Mouse (Mus musculus) right cerebral cortex, postnatal 36 days (tissue): ENCODE data around the gene Lingo1.
A peak's percentile ranks its signal among the peaks of the same experiment; 100 is the strongest.

Experiments used
- DNase-seq, 2 experiments: peaks; one replicate each; pipeline ENCODE4 v3.0.0; 2022; ENCODE audit warnings: low spot score in 2 of 2, mixed read lengths in 1 of 2

Gene Lingo1

DNA sequence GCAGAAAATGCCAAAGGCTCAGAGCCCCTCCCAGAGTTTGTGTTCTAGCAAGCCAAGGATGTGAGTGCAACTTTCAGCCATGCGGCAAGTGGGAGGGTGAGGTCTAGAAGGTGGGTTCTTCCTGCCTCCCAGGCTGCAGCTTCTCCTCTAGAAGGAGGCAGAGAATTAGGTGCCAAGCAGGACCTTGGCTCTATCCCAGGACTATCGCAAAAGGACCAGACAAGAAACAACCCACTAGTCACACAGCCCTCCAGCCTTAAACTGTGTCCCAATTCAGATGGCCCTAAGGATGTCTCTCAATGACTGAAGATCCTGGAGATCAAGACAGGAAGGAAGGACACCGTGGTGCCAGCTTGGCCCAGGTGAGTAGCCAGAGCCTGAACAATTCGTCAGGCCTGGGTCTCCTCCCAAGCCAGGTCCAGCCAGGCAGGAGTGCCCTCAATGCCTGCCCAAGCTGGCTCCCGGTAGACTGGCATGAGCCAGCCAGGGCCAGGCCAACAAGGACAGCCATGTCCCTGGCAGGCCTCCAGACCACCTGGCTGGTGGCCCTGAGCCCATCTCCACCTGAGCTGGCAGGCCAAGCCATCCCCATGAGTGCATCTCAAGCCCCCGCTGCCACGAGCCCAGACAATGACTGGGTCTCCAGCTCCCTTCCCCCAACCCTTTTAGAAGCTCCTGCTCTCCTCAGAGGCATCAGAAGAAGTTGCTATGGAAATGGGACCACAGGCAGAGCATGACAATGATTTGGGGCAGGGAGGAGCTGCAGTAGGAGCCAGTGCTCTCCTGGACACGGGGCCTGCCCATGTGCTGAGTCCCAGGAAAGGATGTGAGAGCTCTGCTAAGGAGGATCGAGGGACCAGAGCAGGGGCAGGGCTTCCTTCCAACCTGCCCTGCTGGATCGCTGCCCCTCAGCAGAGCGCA, 19.1 kb downstream of the Lingo1 start:
- peak in 1 of 2 experiments; percentile 31 for DNase-seq

DNA sequence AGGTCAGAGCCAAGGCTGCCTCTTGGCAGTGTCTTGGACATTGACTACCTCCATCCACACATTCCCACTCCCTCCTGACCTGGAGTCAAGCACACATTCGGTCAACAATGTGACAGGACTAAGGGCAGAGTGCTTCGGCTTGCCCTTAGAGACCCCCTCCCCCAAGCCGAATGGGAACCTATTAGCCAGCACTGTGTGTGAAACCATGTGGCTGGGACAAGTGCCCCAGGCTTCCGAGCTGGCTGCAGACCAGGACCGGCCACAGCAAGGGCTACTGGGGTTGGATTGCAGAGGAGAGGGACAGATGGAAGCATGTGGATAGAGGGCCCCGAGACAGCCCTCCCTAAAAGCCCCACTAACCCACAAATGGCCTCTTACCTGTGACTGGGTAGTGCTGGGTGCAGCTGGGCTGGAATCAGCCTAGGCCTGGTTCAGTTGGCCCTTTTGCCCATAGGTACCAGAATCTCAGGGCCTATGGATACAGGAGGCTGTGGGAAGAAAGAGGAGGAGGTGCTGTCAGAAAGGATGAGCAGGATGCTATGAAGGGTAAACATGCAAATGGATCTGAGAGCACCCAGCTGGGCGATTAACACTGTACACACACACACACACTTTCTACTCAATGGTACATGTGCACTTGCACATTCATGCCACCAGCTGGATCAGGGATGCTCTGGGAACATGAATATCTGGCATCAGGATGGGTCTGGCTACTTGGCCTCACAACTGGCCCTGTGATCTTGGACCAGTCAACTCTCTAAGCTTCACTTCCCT, 20.9 kb downstream of the Lingo1 start:
- DNase-seq: no peak

DNA sequence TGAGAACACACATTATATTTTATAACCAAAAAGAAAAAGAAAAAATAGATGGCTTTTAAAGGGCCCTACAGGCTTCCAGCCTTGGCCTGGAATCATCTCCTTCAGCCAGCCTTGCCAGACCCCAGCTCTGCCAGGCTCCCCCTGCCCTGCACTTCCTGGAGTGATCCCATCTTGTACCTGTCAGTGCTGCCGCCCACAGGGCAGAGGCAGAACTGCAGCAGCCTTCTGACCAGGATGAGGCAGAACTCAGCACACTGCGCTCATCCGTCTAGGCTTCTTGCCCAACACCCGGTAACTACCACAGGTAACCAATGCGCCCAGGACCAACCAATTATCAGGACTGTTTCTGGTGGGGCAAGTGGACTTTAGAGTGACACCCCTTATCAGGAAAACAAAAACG, 22.0 kb downstream of the Lingo1 start:
- peak; percentile 43 to 46 for DNase-seq

DNA sequence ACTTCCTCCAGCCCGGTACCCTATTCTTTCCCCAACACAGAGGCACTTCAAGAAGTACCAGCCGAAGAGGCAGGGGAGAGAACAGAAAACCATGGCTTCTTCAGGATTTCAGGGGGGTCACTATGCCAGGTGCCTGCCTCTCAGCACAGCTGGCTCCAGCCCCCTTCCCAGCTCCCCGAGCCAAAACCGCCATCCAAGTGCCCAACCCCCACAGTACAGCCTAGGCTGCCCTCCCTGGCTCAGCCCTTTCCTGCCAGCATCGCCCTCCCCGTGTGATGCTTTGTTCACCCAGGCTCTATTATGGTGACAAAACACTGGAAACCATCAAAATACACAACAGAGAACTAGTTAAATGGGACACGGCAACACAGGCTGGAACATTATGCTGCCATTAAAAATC, 22.6 kb downstream of the Lingo1 start:
- no peak for DNase-seq

DNA sequence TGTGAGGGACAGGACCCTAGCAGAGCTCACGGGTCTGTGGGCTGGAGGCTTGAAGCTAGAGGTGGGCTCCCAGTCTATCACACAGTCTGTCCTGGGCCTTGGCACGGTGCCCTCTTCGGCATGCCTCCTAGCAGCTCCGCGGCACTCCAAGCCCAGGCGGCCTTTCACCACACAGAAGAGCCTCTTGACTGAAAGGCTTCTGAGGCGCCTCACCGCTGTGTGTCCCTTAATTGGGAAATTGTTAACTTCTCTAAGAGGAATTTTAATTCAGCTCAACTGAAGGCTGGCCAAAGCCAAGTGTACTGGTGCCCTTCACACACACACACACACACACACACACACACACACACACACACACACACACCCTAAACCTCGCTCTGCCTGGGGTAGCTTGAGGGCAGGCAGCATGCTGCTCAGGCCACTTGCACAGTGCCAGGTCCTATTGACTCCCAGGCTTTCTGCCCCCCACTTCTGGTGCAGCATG, 28.6 kb downstream of the Lingo1 start:
- no peak for DNase-seq

DNA sequence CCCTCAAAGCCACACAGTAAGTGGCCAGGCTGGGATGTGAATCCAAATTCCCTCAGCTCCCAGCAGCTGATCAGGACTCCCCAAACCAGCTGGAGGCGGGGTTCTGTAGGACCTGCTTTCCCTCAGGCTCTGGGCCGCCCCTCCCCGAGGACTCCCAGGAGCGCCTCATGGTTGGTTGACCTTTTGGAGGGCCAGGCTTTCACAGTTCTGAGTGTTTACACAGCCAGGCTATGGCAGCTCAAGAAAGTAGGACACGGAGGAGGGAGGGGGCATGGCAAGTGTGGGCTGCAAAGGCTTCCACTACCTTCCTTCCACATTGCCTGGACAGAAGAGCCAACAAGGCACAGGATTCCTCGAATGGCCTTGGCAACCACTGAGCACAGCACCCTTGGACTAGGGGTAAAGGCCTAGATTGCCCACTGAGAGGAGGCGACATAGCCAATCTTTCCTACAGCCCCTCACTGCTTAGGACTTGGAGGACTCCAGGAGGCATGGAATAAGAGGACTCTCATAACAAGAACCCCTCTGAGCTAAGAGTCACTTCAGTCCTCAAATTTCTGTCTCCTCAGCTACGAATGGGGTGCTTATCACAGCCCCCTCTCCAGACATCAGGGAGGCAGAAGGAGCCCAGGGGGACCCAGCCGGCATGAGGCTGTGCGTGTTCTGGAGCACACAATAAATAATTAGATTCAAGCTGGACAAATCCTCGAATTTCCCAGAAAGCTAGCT, 29.5 kb downstream of the Lingo1 start:
- DNase-seq: no peak

DNA sequence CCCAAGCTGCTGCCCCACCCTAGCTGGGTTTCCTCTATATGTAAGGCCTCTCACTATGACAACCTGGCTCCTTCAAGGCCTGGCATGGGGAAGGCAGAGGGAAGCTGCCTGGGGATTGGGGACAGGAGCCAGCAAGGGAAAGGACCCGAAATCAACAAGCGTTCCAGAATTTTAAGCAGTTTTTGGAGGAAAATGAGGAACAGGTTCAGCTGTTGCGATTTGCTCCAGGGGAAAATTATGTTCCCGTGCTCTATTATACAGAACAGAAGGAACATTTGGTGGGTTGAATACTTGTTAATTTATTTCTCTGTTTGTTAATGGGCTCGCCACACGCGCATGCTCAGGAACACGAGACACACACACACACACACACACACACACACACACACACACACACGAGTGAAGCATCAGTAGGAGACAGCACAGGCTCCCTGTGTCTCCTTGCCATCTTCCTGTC, 34.1 kb downstream of the Lingo1 start:
- DNase-seq: no peak

DNA sequence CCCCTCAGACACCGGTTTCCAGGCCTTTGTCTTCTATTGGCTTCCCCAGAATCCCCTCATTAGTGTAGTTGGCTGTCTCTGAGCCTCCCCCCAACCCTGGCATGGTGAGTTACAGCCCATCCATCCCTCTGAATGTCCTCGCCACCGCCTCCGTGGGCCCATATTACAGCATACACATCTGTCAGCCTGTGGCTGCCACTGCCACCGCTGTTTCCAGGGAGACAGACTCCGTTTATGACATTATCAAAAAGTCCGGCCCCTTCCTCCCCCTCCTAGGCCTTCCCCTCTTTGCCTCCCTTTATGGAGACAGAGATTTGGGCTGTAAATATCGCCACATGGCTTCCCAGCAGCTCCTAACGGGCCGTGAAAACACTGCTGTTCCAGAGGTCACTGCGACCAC, 38.5 kb downstream of the Lingo1 start:
- no peak for DNase-seq

DNA sequence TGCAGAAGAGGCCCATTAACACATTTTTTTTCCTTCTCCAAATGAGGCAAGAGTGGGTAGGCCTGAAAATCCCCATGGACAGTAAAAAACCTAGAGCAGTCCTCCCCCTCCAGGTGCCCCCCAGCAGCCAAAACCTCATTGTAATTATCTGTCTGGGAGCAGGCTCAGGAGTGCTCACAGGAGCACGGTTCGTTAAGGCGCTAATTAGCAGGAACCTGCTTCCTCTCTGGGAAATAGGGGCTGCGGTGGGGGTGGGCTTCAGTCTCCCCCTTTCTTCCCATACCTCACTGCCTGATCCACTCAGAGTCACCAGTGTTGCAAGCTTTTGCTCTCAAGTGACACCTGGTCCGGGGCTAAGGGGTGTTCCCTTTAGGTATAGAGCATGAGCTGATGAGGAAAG, 41.1 kb downstream of the Lingo1 start:
- DNase-seq: no peak

DNA sequence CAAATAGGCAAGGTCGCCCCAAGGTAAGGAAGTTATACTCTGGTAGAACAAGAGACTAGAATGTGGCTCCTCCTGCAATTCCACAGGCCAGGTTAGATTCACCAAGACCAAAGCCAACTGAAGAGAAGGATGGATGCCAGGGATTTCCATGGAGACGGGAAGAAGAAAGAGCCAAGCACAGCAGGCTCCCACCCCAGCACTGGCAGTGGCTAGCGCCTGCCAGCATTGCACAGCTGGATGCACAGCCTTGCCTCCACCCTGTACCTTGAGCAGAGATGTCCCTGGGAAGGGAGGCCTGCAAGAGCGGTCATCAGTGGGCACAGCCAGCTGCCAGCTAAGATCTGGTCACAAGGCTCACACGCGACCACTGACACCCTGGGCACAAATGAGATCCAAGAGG, 42.9 kb downstream of the Lingo1 start:
- DNase-seq: no peak

DNA sequence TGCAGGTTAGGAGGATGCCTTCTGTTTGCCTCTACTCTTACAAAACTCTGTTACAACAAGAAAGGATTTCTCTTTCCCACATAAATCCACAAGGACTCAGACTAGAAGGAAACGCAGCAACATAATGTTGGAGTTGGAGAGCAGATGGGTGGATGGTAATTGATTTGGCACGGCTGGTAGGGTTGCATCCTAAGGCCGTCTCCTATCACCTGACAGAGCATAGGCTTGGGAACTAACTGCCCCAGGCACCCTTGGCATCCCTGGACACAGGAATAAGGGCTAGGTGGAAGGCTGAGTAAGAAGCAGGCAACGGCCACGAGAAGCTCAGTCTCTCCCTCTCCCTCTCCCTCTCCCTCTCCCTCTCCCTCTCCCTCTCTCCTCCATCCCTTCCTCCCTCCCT, 48.2 kb downstream of the Lingo1 start:
- DNase-seq: no peak

DNA sequence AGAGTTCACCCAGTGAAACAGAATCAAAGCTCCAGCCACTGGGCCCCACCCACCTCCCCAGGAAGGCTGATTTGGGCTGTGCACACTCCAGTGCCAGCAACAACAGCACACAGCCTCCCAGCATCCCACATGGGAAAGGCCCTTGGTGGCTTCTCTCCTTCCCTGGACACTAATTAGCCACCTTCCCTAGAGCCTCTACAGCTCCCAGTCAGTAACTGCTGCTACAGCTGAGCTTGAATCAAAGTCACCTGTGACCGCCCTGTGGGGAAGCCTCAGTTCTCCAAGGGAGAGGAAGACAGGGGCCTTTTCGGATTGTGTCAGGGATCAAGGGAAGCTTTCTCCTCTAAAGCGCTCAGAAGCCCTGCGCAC, 49.4 kb downstream of the Lingo1 start:
- no peak for DNase-seq

DNA sequence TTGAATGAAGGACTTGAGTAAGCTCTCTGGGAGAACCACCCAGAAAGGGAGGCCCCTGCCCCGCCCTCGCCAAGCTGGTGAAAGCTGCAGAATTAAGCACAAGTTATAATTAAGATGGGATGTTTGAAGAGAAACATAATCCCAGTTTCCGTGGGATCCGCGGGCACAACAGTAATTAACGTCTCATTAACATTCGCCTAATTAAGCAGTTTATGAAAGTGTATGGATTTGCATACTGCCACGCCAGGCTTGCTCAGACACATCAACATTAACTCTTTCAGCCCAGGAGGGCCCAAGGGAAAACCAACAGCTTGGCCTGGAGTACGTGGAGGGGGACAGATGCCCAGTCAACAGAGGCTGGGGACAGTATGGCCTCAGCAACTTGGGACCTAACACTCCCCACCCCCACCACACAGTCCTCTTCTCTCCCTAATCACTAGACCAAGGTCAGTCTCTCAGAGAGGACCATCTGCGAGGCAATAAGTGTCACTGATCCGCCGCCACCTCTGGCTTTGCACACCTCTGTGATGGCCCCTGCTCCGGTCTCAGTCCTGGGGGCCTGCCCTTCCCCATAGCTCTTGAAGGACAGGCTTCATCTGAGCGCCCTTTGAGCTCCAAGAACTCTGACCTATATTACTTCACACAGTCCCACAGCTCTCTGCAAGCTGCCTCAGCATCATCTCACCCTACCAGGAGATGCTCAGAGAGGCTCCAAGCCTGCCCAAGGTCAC, 49.9 kb downstream of the Lingo1 start:
- no peak for DNase-seq

DNA sequence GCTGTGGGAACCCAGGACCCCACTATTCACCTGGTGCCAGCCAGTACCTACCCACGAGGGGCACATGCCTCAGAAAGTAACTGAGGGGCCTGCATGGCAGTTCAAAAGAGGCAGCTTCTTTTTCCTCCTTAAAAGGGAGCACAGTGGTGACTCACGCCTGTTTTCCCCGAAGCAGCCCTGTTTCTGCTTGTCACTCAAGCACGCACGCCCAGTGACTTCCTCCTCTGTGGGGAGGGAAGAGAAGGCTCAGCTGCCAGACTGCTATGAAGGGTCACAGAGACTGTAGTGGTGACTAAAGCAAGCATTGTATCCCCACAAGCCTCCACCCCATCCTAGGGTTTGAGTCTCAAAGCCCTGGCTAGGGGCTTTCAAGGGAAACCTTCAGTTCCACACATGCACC, 51.9 kb downstream of the Lingo1 start:
- DNase-seq: no peak

DNA sequence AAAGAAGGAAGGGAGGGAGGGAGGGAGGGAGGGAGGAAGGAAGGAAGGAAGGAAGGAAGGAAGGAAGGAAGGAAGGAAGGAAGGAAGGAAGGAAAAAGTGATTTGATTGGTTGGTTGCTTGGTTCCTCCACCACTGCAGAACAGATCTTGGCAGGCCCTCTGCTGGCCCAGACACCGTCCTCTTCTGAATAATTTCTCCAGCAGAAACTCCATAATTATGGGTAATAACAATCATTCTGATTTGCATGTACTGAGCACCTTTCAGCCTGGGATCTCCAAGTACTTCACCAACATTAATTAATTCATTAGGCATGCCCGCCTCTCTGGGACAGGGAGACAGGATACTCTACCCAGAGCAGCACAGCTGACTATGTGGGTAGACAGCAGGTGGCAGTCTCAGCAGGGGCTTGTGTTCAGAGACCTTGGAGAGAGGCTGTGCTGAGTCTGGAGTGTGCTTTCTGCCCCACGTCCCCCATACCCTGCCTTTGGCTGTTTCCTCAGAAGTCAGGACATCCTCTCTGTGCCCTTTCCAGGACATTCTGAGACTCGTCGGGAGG, 57.0 kb downstream of the Lingo1 start:
- no peak for DNase-seq

DNA sequence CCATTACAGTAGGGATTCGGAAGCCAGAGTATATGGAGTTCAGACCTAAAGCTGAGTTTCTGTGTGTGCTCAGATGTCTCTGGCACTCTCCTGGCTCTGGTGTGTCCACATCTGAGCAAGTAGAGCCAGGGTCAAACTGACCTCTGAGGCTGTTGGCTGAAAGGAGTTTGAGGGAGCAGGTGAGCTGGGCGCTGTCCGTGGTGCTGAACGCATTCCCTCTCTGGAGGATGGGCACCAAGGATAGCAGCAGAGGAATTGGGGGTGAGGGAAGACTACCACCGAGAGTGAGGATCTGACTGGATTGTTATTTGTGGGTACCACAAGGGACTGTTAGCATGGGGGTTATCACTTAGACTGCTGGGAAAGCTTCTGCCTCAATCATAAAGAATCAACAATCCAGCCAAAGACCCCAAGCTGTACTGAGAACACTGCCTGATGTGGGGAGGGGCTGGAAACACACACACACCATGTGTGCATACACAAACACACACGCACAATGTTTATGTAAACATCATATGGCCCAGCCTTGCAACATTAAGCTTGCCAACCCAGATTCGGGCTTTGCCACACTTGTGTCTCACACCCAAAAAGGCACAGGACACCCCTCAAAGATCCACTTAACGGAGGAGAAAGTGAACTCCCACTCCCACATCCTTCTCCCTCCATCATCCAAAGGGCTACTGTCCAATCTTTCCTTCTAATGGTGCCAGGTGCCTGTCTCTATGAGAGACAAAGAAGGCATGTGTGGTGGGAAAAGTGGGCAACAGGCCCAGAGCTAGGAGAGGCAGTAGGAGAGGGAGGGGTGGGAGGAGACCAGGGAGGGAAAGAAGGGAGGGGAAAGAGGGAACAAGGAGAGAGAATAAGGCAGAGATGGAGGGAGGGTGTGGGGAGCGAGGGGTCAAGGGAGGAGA, 57.8 kb downstream of the Lingo1 start:
- DNase-seq: no peak

DNA sequence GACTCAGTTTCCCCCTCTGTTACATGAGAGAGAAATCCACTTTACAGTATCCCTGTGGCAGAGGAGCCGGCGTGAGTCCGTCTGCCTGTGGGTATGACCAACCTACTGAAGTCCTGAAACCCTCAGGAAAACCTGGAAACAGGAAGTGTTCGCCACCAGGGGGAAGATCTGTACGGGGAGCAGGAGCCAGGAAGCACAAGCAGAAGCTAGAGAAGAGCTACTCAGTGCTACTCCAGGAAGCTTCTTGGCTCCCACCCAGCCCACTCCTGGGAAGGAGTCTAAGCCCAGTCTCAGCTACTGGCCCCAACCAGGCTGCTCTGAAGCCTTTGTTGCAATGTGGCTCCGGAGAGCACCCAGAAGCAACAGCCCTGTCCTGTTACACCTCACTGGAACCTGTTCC, 61.9 kb downstream of the Lingo1 start:
- no peak for DNase-seq

DNA sequence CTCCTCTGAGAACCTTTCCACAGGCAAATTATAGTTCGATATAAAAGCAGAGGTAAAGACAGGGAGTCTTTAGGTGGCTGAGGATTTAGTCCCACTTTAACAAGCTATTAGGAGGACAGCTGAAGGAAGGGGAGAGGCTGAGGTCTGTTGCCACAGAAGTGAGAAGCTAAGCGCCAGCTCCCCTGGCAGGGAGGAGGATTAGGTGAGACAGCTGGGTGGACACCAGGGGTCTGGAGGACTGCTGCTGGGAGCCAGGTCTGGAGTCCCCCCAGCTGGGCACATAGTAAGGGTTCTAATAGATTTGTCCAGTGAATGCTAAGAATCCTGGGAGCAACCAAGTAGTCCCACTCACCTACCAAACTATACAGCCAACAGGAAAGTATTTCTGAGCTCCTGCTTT, 65.3 kb downstream of the Lingo1 start:
- DNase-seq: no peak

DNA sequence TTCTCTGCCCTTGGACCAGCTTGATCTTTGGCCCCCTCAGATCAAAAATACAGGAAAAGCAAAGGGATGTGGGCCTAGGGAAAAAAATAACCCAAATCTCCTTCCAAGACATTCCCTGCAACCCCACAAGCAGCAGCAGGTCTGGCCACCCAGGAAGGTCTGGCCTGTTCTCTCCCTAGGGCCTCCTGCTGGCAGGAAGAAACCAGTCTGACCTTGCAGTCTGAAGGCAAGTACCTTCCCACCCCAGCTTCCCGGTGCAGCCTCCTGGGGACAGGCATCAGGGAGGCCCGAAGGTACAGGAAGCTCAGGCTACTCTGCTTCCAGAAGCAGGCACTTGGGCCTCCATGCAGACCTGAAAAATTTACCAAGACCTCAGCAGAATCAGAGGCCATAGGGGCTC, 67.1 kb downstream of the Lingo1 start:
- no peak for DNase-seq
